Mouse (Mus musculus): ENCODE measurements around the gene Mfsd13b. TPM values are rescaled to one million over a fixed set of nuclear protein-coding genes. Genes with fewer than 3 reads are reported as not detected.
"Not testable (repeated sequence)": the region's sequence is repeated elsewhere in the genome, so short reads cannot be mapped to it uniquely, and the experiment has no call there.

Mfsd13b gene
- polyA plus RNA-seq, 1 experiment from 2014 or later: 0.35 TPM

GRCm38 (mm10) chr7:120942506-120942905, 39.8 kb upstream of the Mfsd13b start:
- no peak overlapping the region for H3K9ac ChIP-seq (ENCODE audit: low read length)
- H3K36me3 ChIP-seq (ENCODE audit: control insufficient read depth, insufficient read depth, low read length): peaks cover 29% of the 10 kb centered on the region
- H3K4me3 ChIP-seq (ENCODE audit: low read depth, low read length): no peak overlapping the region
- 94% methylated on average over 1 of the region's 1 CpGs for WGBS
- H3K4me2 ChIP-seq (ENCODE audit: low read depth, severe bottlenecking): no peak overlapping the region
- no peak for ATAC-seq (ENCODE audit: insufficient number of reproducible peaks, low FRiP score, low TSS enrichment, low read depth)
- no peaks in the 10 kb centered on the region for H3K27me3 ChIP-seq (ENCODE audit: control insufficient read depth, insufficient read depth, low read length)
- no peak overlapping the region for H3K27ac ChIP-seq (replicated peaks; ENCODE audit: low read depth, low read length)
- no peaks in the 10 kb centered on the region for H3K9me3 ChIP-seq (ENCODE audit: control insufficient read depth, low read length)
- DNase-seq (ENCODE audit: low spot score): no peak
- H3K4me1 ChIP-seq (ENCODE audit: control insufficient read depth, insufficient read depth, low read length): no peaks in the 10 kb centered on the region

GRCm38 (mm10) chr7:120943936-120944509, 38.3 kb upstream of the Mfsd13b start:
- Histone ChIP-seq H3K4me3 (ENCODE audit: low read depth, low read length) (no peak overlapping the region), H3K27me3 (ENCODE audit: control insufficient read depth, insufficient read depth, low read length) (no peaks in the 10 kb centered on the region), H3K36me3 (ENCODE audit: control insufficient read depth, insufficient read depth, low read length) (peaks cover 24% of the 10 kb centered on the region), H3K9me3 (ENCODE audit: control insufficient read depth, low read length) (no peaks in the 10 kb centered on the region), H3K4me2 (ENCODE audit: low read depth, severe bottlenecking) (no peak overlapping the region), H3K27ac (replicated peaks; ENCODE audit: low read depth, low read length) (no peak overlapping the region), H3K4me1 (ENCODE audit: control insufficient read depth, insufficient read depth, low read length) (no peaks in the 10 kb centered on the region), H3K9ac (ENCODE audit: low read length) (no peak overlapping the region)
- ATAC-seq (ENCODE audit: insufficient number of reproducible peaks, low FRiP score, low TSS enrichment, low read depth): no peak
- WGBS: 77% methylated on average over 7 of the region's 8 CpGs
- no peak for DNase-seq (ENCODE audit: low spot score)

GRCm38 (mm10) chr7:120953591-120953990, 28.7 kb upstream of the Mfsd13b start:
- not testable (repeated sequence) for H3K9ac ChIP-seq (ENCODE audit: low read length); H3K9me3 ChIP-seq (ENCODE audit: control insufficient read depth, low read length); H3K27me3 ChIP-seq (ENCODE audit: control insufficient read depth, insufficient read depth, low read length); H3K27ac ChIP-seq (replicated peaks; ENCODE audit: low read depth, low read length); H3K4me2 ChIP-seq (ENCODE audit: low read depth, severe bottlenecking); H3K4me3 ChIP-seq (ENCODE audit: low read depth, low read length); ATAC-seq (ENCODE audit: insufficient number of reproducible peaks, low FRiP score, low TSS enrichment, low read depth); DNase-seq (ENCODE audit: low spot score); H3K4me1 ChIP-seq (ENCODE audit: control insufficient read depth, insufficient read depth, low read length); H3K36me3 ChIP-seq (ENCODE audit: control insufficient read depth, insufficient read depth, low read length)
- 87% methylated on average over 7 of the region's 7 CpGs for WGBS

- Histone ChIP-seq H3K4me2 (ENCODE audit: low read depth, severe bottlenecking) (no peak overlapping the region), H3K27ac (replicated peaks; ENCODE audit: low read depth, low read length) (no peak overlapping the region), H3K9me3 (ENCODE audit: control insufficient read depth, low read length) (no peaks in the 10 kb centered on the region), H3K4me3 (ENCODE audit: low read depth, low read length) (no peak overlapping the region), H3K9ac (ENCODE audit: low read length) (no peak overlapping the region), H3K36me3 (ENCODE audit: control insufficient read depth, insufficient read depth, low read length) (peaks cover 6% of the 10 kb centered on the region; the same call in 1 of the 2 replicates), H3K27me3 (ENCODE audit: control insufficient read depth, insufficient read depth, low read length) (no peaks in the 10 kb centered on the region), H3K4me1 (ENCODE audit: control insufficient read depth, insufficient read depth, low read length) (no peaks in the 10 kb centered on the region)
- 90% methylated on average over 2 of the region's 2 CpGs for WGBS
- ATAC-seq (ENCODE audit: insufficient number of reproducible peaks, low FRiP score, low TSS enrichment, low read depth): no peak
- DNase-seq (ENCODE audit: low spot score): no peak
Observed at GRCm38 (mm10) chr7:120960116-120960515, 22.2 kb upstream of the Mfsd13b start.

GRCm38 (mm10) chr7:120960601-120961000, 21.7 kb upstream of the Mfsd13b start:
- WGBS: 87% methylated on average over 6 of the region's 6 CpGs
- H3K36me3 ChIP-seq (ENCODE audit: control insufficient read depth, insufficient read depth, low read length): peaks cover 6% of the 10 kb centered on the region; the same call in 1 of the 2 replicates
- no peak for ATAC-seq (ENCODE audit: insufficient number of reproducible peaks, low FRiP score, low TSS enrichment, low read depth)
- no peaks in the 10 kb centered on the region for H3K4me1 ChIP-seq (ENCODE audit: control insufficient read depth, insufficient read depth, low read length)
- H3K27ac ChIP-seq (replicated peaks; ENCODE audit: low read depth, low read length): no peak overlapping the region
- no peak overlapping the region for H3K4me3 ChIP-seq (ENCODE audit: low read depth, low read length)
- no peak for DNase-seq (ENCODE audit: low spot score)
- H3K9ac ChIP-seq (ENCODE audit: low read length): no peak overlapping the region
- no peaks in the 10 kb centered on the region for H3K27me3 ChIP-seq (ENCODE audit: control insufficient read depth, insufficient read depth, low read length)
- H3K9me3 ChIP-seq (ENCODE audit: control insufficient read depth, low read length): no peaks in the 10 kb centered on the region
- no peak overlapping the region for H3K4me2 ChIP-seq (ENCODE audit: low read depth, severe bottlenecking)

GRCm38 (mm10) chr7:120961893-120962292, 20.4 kb upstream of the Mfsd13b start:
- Histone ChIP-seq H3K27me3 (ENCODE audit: control insufficient read depth, insufficient read depth, low read length) (no peaks in the 10 kb centered on the region), H3K4me3 (ENCODE audit: low read depth, low read length) (no peak overlapping the region), H3K4me1 (ENCODE audit: control insufficient read depth, insufficient read depth, low read length) (no peaks in the 10 kb centered on the region), H3K9ac (ENCODE audit: low read length) (no peak overlapping the region), H3K36me3 (ENCODE audit: control insufficient read depth, insufficient read depth, low read length) (peaks cover 6% of the 10 kb centered on the region; the same call in 1 of the 2 replicates), H3K9me3 (ENCODE audit: control insufficient read depth, low read length) (no peaks in the 10 kb centered on the region), H3K4me2 (ENCODE audit: low read depth, severe bottlenecking) (no peak overlapping the region), H3K27ac (replicated peaks; ENCODE audit: low read depth, low read length) (no peak overlapping the region)
- no peak for ATAC-seq (ENCODE audit: insufficient number of reproducible peaks, low FRiP score, low TSS enrichment, low read depth)
- 64% methylated on average over 3 of the region's 3 CpGs for WGBS
- no peak for DNase-seq (ENCODE audit: low spot score)

GRCm38 (mm10) chr7:120963126-120963525, 19.2 kb upstream of the Mfsd13b start:
- DNase-seq (ENCODE audit: low spot score) (no peak), ATAC-seq (ENCODE audit: insufficient number of reproducible peaks, low FRiP score, low TSS enrichment, low read depth) (no peak)
- Histone ChIP-seq H3K27me3 (ENCODE audit: control insufficient read depth, insufficient read depth, low read length) (no peaks in the 10 kb centered on the region), H3K36me3 (ENCODE audit: control insufficient read depth, insufficient read depth, low read length) (peaks cover 5% of the 10 kb centered on the region; the same call in 1 of the 2 replicates), H3K4me1 (ENCODE audit: control insufficient read depth, insufficient read depth, low read length) (no peaks in the 10 kb centered on the region), H3K9ac (ENCODE audit: low read length) (no peak overlapping the region), H3K27ac (replicated peaks; ENCODE audit: low read depth, low read length) (no peak overlapping the region), H3K4me3 (ENCODE audit: low read depth, low read length) (no peak overlapping the region), H3K4me2 (ENCODE audit: low read depth, severe bottlenecking) (no peak overlapping the region), H3K9me3 (ENCODE audit: control insufficient read depth, low read length) (no peaks in the 10 kb centered on the region)
- WGBS: 90% methylated on average over 5 of the region's 5 CpGs

GRCm38 (mm10) chr7:120969221-120969620, 13.1 kb upstream of the Mfsd13b start:
- Histone ChIP-seq H3K9me3 (ENCODE audit: control insufficient read depth, low read length) (no peaks in the 10 kb centered on the region), H3K27me3 (ENCODE audit: control insufficient read depth, insufficient read depth, low read length) (no peaks in the 10 kb centered on the region), H3K4me2 (ENCODE audit: low read depth, severe bottlenecking) (no peak overlapping the region), H3K4me3 (ENCODE audit: low read depth, low read length) (no peak overlapping the region), H3K36me3 (ENCODE audit: control insufficient read depth, insufficient read depth, low read length) (no peaks in the 10 kb centered on the region), H3K27ac (replicated peaks; ENCODE audit: low read depth, low read length) (no peak overlapping the region), H3K4me1 (ENCODE audit: control insufficient read depth, insufficient read depth, low read length) (no peaks in the 10 kb centered on the region), H3K9ac (ENCODE audit: low read length) (no peak overlapping the region)
- ATAC-seq (ENCODE audit: insufficient number of reproducible peaks, low FRiP score, low TSS enrichment, low read depth): no peak
- 91% methylated on average over 7 of the region's 7 CpGs for WGBS
- DNase-seq (ENCODE audit: low spot score): no peak

GRCm38 (mm10) chr7:120970112-120970511, 12.2 kb upstream of the Mfsd13b start:
- H3K4me2 ChIP-seq (ENCODE audit: low read depth, severe bottlenecking): no peak overlapping the region
- H3K4me3 ChIP-seq (ENCODE audit: low read depth, low read length): no peak overlapping the region
- H3K9ac ChIP-seq (ENCODE audit: low read length): no peak overlapping the region
- ATAC-seq (ENCODE audit: insufficient number of reproducible peaks, low FRiP score, low TSS enrichment, low read depth) (no peak), DNase-seq (ENCODE audit: low spot score) (no peak)
- H3K27me3 ChIP-seq (ENCODE audit: control insufficient read depth, insufficient read depth, low read length): no peaks in the 10 kb centered on the region
- WGBS: 89% methylated on average over 5 of the region's 5 CpGs
- no peaks in the 10 kb centered on the region for H3K36me3 ChIP-seq (ENCODE audit: control insufficient read depth, insufficient read depth, low read length)
- H3K27ac ChIP-seq (replicated peaks; ENCODE audit: low read depth, low read length): no peak overlapping the region
- H3K9me3 ChIP-seq (ENCODE audit: control insufficient read depth, low read length): no peaks in the 10 kb centered on the region
- no peaks in the 10 kb centered on the region for H3K4me1 ChIP-seq (ENCODE audit: control insufficient read depth, insufficient read depth, low read length)
